Mouse (Mus musculus) T-cell, adult 66 days (primary cell): ENCODE measurements around the gene Olfr194. TPM values are rescaled to one million over a fixed set of nuclear protein-coding genes. Genes with fewer than 3 reads are reported as not detected.

ENCODE experiments used
- total RNA-seq, 2 experiments: library from RNA; stranded (reverse); gene quantifications; 3 replicates in 1 of 2; 4 replicates in 1 of 2; pipeline ENCODE4 v1.2.4; 2023

The Olfr194 gene
- not detected for total RNA-seq

GRCm38 (mm10) chr16:59120969-59121368 is at the start of gene Olfr194:
Gene Olfr194, minus strand, starts transcription at chr16:59121069.

GRCm38 (mm10) chr16:59170354-59170753 is 49.5 kb upstream of the Olfr194 start, which contains the start of gene Olfr196:
Gene Olfr196, minus strand, starts transcription at chr16:59170454.

GRCm38 (mm10) chr16:59146746-59147145 is 25.9 kb upstream of the Olfr194 start, which contains the start of gene Olfr195:
Gene Olfr195, plus strand, starts transcription at chr16:59147046.

GRCm38 (mm10) chr16:59111781-59112180 is 9.1 kb downstream of the Olfr194 start, which contains the start of gene Olfr193:
Gene Olfr193, minus strand, starts transcription at chr16:59111881.

GRCm38 (mm10) chr16:59089722-59090121 is 31.1 kb downstream of the Olfr194 start, which contains the start of gene Olfr191:
Gene Olfr191, minus strand, starts transcription at chr16:59089822.

GRCm38 (mm10) chr16:59077905-59078304 is 43.0 kb downstream of the Olfr194 start, which contains the start of gene Olfr190:
Gene Olfr190, minus strand, starts transcription at chr16:59078005.

Other genes starting within 250 kb of the Olfr194 start
- not detected for gene Olfr177, start 246.3 kb downstream of the Olfr194 start, total RNA-seq
- gene Olfr178, start 229.0 kb downstream of the Olfr194 start, total RNA-seq: not detected
- not detected for gene Olfr181, start 192.3 kb downstream of the Olfr194 start, total RNA-seq
- not detected for gene Olfr180, start 191.7 kb downstream of the Olfr194 start, total RNA-seq
- not detected for gene Olfr183, start 125.7 kb downstream of the Olfr194 start, total RNA-seq
- not detected for gene Olfr186, start 90.8 kb downstream of the Olfr194 start, total RNA-seq
- gene Olfr187, start 81.3 kb downstream of the Olfr194 start, total RNA-seq: not detected
- gene Olfr190, start 43.1 kb downstream of the Olfr194 start, total RNA-seq: not detected
- not detected for gene Olfr191, start 31.2 kb downstream of the Olfr194 start, total RNA-seq
- not detected for gene Olfr193, start 9.2 kb downstream of the Olfr194 start, total RNA-seq
- gene Olfr195, start 26.0 kb upstream of the Olfr194 start, total RNA-seq: not detected
- gene Olfr196, start 49.4 kb upstream of the Olfr194 start, total RNA-seq: not detected
- not detected for gene Olfr198, start 82.5 kb upstream of the Olfr194 start, total RNA-seq
- not detected for gene Olfr199, start 98.7 kb upstream of the Olfr194 start, total RNA-seq
- gene Olfr201, start 151.6 kb upstream of the Olfr194 start, total RNA-seq: not detected
- not detected for gene Olfr202, start 165.7 kb upstream of the Olfr194 start, total RNA-seq
- not detected for gene Olfr203, start 177.8 kb upstream of the Olfr194 start, total RNA-seq
- gene Olfr204, start 197.2 kb upstream of the Olfr194 start, total RNA-seq: not detected
- not detected for gene Olfr205, start 210.1 kb upstream of the Olfr194 start, total RNA-seq
- gene Olfr206, start 228.2 kb upstream of the Olfr194 start, total RNA-seq: not detected
- not detected for gene Olfr209, start 242.9 kb upstream of the Olfr194 start, total RNA-seq